Mouse (Mus musculus) heart, postnatal 0 days (tissue): ENCODE results near the gene Ripk3. TPM values are rescaled to one million over a fixed set of nuclear protein-coding genes. Genes with fewer than 3 reads are reported as not detected.
A peak's percentile ranks its signal among the peaks of the same experiment; 100 is the strongest.

Experiments used
- ATAC-seq: fragments of 200-750 bp; cut with Nextera tagmentation; 2 replicates; pipeline ENCODE4 v1.8.0; 2017; ENCODE audit warnings: low read depth, moderate number of reproducible peaks, moderate library complexity; ENCODE audit not compliant: insufficient read depth
- DNase-seq: peaks from one replicate; pipeline ENCODE4 v3.0.0-alpha.2; 2016; ENCODE audit warnings: low spot score
- H3K27ac ChIP-seq: fragments of 300-500 bp; sonication (generic); 2 replicates; pipeline ENCODE4 v1.5.1; 2014; ENCODE audit warnings: low read depth, mild to moderate bottlenecking
- H3K27me3 ChIP-seq: fragments of 300-500 bp; sonication (generic); 2 replicates; pipeline ENCODE4 v1.6.1; 2014; ENCODE audit warnings: low read length, mixed read lengths; ENCODE audit not compliant: control insufficient read depth, insufficient read depth
- H3K36me3 ChIP-seq: fragments of 300-500 bp; sonication (generic); replicated peaks from 2 replicates; pipeline ENCODE4 v1.6.1; 2014; ENCODE audit warnings: low read length, mixed read lengths; ENCODE audit not compliant: control insufficient read depth, insufficient read depth
- H3K4me1 ChIP-seq: fragments of 300-500 bp; sonication (generic); 2 replicates; pipeline ENCODE4 v1.6.1; 2014; ENCODE audit warnings: antibody characterized with exemption; ENCODE audit not compliant: control insufficient read depth, insufficient read depth
- H3K4me2 ChIP-seq: fragments of 300-500 bp; sonication (generic); 2 replicates; pipeline ENCODE4 v1.6.1; 2014; ENCODE audit warnings: low read depth, mild to moderate bottlenecking, low read length, moderate library complexity
- H3K4me3 ChIP-seq: fragments of 300-500 bp; sonication (generic); 2 replicates; pipeline ENCODE4 v1.5.1; 2014; ENCODE audit warnings: low read depth, low read length
- H3K9ac ChIP-seq: fragments of 300-500 bp; sonication (generic); replicated peaks from 2 replicates; pipeline ENCODE4 v1.6.1; 2014; ENCODE audit warnings: low read depth, low read length, mixed read lengths
- H3K9me3 ChIP-seq: fragments of 300-500 bp; sonication (generic); replicated peaks from 2 replicates; pipeline ENCODE4 v1.6.1; 2016; ENCODE audit warnings: low read length; ENCODE audit not compliant: control insufficient read depth
- CTCF ChIP-seq: IDR thresholded peaks from 2 replicates; pipeline ENCODE4 v1.5.1; 2016; ENCODE audit warnings: antibody characterized with exemption, control low read depth, low read depth
- EP300 ChIP-seq: IDR thresholded peaks from 2 replicates; pipeline ENCODE4 v1.6.1; 2016; ENCODE audit warnings: antibody characterized with exemption, low read depth
- WGBS: fragments of 180-500 bp; shearing (Covaris S2); extraction: QIAGEN DNeasy Blood & Tissue Kit; methylation state at CpG from one replicate; pipeline ENCODE4 v1.1.7; 2014; 5-methylcytosine and 5-hydroxymethylcytosine counted together
- polyA plus RNA-seq: library from polyadenylated mRNA; unstranded; fragments of >200 nt; fragmentation: Nextera tagmentation; extraction: Ambion mirVana; gene quantifications from 2 replicates; pipeline ENCODE4 v1.2.1, GENCODE M21; 2015
- total RNA-seq: library from RNA; depleted of rRNA; stranded (reverse); fragments of >200 nt; gene quantifications from 2 replicates; pipeline ENCODE4 v1.2.3, GENCODE M21; 2014; ENCODE audit warnings: low replicate concordance

Gene Ripk3
- total and polyA plus RNA-seq, 2 experiments from 2014 or later: 8.5 to 9.3 TPM

DNA sequence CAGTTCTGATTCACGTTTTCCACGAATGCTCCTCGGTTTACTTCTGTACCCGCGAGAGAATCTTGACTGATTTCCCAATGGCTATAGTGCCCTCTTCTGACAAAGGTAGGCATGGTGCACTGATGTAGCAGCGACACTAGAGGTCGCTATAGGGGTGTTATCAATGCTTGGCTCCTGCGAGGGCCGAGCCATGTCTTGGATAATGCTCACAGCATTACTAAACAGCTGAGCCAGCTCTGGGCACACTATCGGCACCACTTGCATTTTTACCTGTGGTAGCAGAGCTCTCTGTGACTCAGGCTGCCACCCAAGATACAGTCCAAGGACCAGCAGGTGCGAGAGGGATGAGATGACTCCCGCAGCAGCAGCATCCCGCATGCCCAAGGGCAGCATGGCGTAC lies 7.4 kb downstream of the Ripk3 start:
- peak; percentile 81 for DNase-seq
- ATAC-seq: peak; percentile 71
- 18% methylated on average over 14 of the region's 14 CpGs for WGBS
- Histone ChIP-seq H3K27me3 (peaks cover 27% of the 10 kb centered on the region), H3K4me3 (0 out of 2 replicates have a peak overlapping the region, but pooled peaks have one; percentile 4), H3K9me3 (no peaks in the 10 kb centered on the region), H3K4me2 (peak overlapping the region; percentile 61), H3K9ac (no peak overlapping the region), H3K4me1 (no peaks in the 10 kb centered on the region; the same call in 1 of the 2 replicates), H3K36me3 (peaks cover 4% of the 10 kb centered on the region; the same call in 1 of the 2 replicates), H3K27ac (no peak overlapping the region)
- no peak for TF ChIP-seq EP300
- TF ChIP-seq CTCF: peak; percentile 99

DNA sequence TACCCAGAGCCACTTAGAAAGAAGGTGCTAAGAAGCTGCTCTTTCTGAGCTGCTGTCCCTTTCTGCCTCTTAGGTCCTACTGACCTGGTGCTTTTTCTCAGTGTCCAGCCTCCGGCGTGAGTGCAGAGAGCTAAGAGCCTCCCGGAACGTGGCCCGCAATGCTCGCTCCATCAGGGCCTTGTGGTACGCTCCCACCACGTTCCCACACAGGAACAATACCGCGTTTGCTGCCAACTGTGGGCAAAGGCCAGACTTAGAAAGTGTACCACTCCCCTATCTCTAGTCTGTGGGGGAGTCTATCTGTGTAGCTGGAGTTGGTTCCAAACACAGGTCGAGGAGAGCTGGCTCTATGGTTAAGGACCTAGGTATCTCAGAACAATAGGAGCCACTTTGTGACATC lies 7.9 kb downstream of the Ripk3 start:
- no peak overlapping the region for H3K4me3 ChIP-seq
- DNase-seq: no peak

DNA sequence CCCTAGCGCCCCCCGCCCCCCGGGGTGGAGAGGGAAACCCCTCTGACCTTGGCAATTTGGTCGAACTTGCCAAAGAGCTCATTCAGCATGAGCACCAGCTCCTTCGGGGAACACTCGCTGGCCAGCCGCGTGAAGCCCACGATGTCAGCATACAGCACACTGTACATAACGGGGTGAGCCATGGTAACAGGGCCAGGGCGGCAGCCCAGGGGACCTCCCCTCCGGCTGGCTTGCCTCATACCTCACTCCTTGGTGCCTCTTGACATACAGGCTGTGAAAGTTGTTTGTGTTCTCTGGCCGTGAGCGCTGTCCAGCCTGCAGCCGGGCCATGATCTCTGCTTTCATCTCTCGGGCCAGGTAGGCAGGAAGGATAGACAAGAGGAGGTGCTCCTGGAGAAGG lies 9.0 kb downstream of the Ripk3 start:
- no peak for ATAC-seq

More for the DNA sequence above, 7.9 kb downstream of the Ripk3 start:
- H3K4me2 ChIP-seq: no peak overlapping the region
- H3K36me3 ChIP-seq: peaks cover 4% of the 10 kb centered on the region; the same call in 1 of the 2 replicates
- H3K9ac ChIP-seq: no peak overlapping the region
- H3K27ac ChIP-seq: no peak overlapping the region
- 82% methylated on average over 11 of the region's 11 CpGs for WGBS
- no peak for ATAC-seq
- H3K27me3 ChIP-seq: peaks cover 27% of the 10 kb centered on the region
- no peaks in the 10 kb centered on the region; the same call in 1 of the 2 replicates for H3K4me1 ChIP-seq
- no peaks in the 10 kb centered on the region for H3K9me3 ChIP-seq
- no peak for TF ChIP-seq EP300
- no peak for TF ChIP-seq CTCF

DNA sequence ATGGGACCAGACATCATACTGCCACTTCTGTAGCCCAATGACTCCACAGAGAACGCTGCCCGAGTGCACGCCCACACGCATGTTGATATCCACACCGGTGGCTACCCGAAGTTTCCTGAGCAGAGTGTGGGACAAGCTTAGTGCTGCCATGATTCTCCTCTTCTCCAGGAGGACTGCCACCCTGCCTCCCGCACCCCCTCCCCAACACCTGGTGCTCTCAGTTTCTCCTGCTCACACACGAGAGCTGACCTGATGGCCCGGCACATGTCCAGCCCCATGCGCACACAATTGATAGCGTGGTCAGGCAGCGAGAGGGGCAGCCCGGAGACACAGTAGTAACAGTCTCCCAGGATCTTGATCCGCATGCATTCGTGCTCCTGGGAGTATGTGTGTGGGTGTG lies 10.0 kb downstream of the Ripk3 start:
- ATAC-seq (no peak), DNase-seq (no peak)
- Histone ChIP-seq H3K36me3 (peaks cover 15% of the 10 kb centered on the region; the same call in 1 of the 2 replicates), H3K27me3 (peaks cover 16% of the 10 kb centered on the region), H3K9me3 (no peaks in the 10 kb centered on the region), H3K4me1 (no peaks in the 10 kb centered on the region; the same call in 1 of the 2 replicates), H3K4me2 (no peak overlapping the region), H3K4me3 (no peak overlapping the region), H3K27ac (no peak overlapping the region), H3K9ac (no peak overlapping the region)
- WGBS: 84% methylated on average over 15 of the region's 15 CpGs
- TF ChIP-seq CTCF (no peak), EP300 (no peak)

More for the DNA sequence above, 9.0 kb downstream of the Ripk3 start:
- no peak for TF ChIP-seq CTCF
- no peak for TF ChIP-seq EP300
- Histone ChIP-seq H3K36me3 (peaks cover 11% of the 10 kb centered on the region; the same call in 1 of the 2 replicates), H3K27me3 (peaks cover 22% of the 10 kb centered on the region), H3K4me3 (no peak overlapping the region), H3K27ac (no peak overlapping the region), H3K4me1 (no peaks in the 10 kb centered on the region; the same call in 1 of the 2 replicates), H3K9ac (no peak overlapping the region), H3K9me3 (no peaks in the 10 kb centered on the region), H3K4me2 (no peak overlapping the region)
- whole genome bisulfite sequencing: 60% methylated on average over 16 of the region's 16 CpGs
- no peak for DNase-seq

DNA sequence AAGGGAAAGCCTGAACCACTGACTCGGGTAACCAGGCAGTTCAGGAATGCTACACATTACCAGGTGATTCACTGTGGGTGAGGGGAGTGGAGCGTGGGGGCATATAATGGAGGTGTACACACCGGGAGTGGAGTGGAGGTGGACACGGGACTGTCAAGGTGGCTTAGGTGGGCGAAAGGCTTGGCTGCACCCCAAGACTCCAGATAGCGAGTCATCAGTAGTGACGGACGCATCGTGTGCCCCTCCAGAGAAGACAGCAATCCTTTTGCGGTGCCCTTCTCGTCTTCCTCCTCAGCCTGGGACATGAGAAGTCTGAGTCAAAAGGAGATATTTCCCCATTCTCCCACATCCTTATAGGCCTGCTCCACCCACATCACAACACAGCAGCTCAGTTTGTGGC lies 10.9 kb downstream of the Ripk3 start:
- 82% methylated on average over 11 of the region's 11 CpGs for WGBS
- Histone ChIP-seq H3K4me3 (no peak overlapping the region), H3K27ac (no peak overlapping the region), H3K4me1 (no peaks in the 10 kb centered on the region; the same call in 1 of the 2 replicates), H3K9me3 (no peaks in the 10 kb centered on the region), H3K9ac (no peak overlapping the region), H3K4me2 (no peak overlapping the region), H3K27me3 (peaks cover 14% of the 10 kb centered on the region), H3K36me3 (peaks cover 19% of the 10 kb centered on the region; the same call in 1 of the 2 replicates)
- no peak for DNase-seq
- TF ChIP-seq EP300 (no peak), CTCF (no peak)
- ATAC-seq: no peak

DNA sequence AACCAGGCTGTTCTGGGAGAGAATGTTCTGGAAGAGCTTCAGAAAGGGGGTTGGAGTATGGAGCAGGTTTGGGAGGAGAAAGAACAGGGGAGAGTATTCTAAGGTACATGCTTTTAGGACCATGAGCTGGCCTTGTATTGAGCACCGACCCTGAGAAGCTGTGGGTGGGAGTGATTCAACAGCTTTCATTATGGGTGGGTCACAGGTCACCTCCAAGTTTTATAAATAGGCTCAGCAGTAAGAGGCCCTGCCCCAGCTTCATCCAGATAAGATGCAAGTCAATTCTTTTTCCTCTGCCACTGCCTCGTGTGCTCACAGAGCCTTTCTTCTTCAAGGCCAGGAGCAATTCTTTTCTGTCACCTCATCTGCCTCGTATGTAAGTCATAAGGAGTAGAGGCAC lies 11.5 kb downstream of the Ripk3 start:
- no peak for TF ChIP-seq EP300
- no peak for TF ChIP-seq CTCF
- Histone ChIP-seq H3K9me3 (no peaks in the 10 kb centered on the region), H3K27me3 (0 out of 2 replicates have a peak, but pooled peaks cover 8% of the 10 kb centered on the region), H3K27ac (no peak overlapping the region), H3K4me3 (no peak overlapping the region), H3K4me2 (no peak overlapping the region), H3K4me1 (no peaks in the 10 kb centered on the region; the same call in 1 of the 2 replicates), H3K9ac (no peak overlapping the region), H3K36me3 (peaks cover 19% of the 10 kb centered on the region; the same call in 1 of the 2 replicates)
- no peak for ATAC-seq
- no peak for DNase-seq
- 26% methylated on average over 3 of the region's 3 CpGs for WGBS
